Mouse (Mus musculus) thymus, adult 2 months (tissue): ENCODE measurements around the gene Cox11. TPM values are rescaled to one million over a fixed set of nuclear protein-coding genes. Genes with fewer than 3 reads are reported as not detected.

ENCODE experiments used
- DNase-seq: peaks from one replicate; pipeline ENCODE4 v3.0.0; 2021
- H3K27ac ChIP-seq: fragments of 200-500 bp; 2 replicates; pipeline ENCODE4 v1.5.1; 2012; ENCODE audit warnings: low read length, control low read depth; ENCODE audit not compliant: control insufficient read depth, insufficient read depth
- H3K27me3 ChIP-seq: fragments of 200-500 bp; 2 replicates; pipeline ENCODE4 v1.6.1; 2012; ENCODE audit warnings: mild to moderate bottlenecking, low read length, moderate library complexity, mixed read lengths; ENCODE audit not compliant: control insufficient read depth, insufficient read depth
- H3K36me3 ChIP-seq: fragments of 200-500 bp; 2 replicates; pipeline ENCODE4 v1.6.1; 2012; ENCODE audit warnings: mild to moderate bottlenecking, low read length, moderate library complexity; ENCODE audit not compliant: control insufficient read depth, insufficient read depth
- H3K4me1 ChIP-seq: fragments of 200-500 bp; replicated peaks from 2 replicates; pipeline ENCODE4 v1.6.1; 2012; ENCODE audit warnings: low read length; ENCODE audit not compliant: control insufficient read depth, insufficient read depth
- H3K4me3 ChIP-seq: fragments of 200-500 bp; 2 replicates; pipeline ENCODE4 v1.5.1; 2012; ENCODE audit warnings: mild to moderate bottlenecking, low read length, control low read depth, moderate library complexity; ENCODE audit not compliant: control insufficient read depth, insufficient read depth
- CTCF ChIP-seq: fragments of 200-500 bp; IDR thresholded peaks from 2 replicates; pipeline ENCODE4 v1.5.1; 2012; ENCODE audit warnings: mild to moderate bottlenecking, control low read depth, low read length, moderate library complexity, borderline replicate concordance; ENCODE audit not compliant: control insufficient read depth, poor library complexity, insufficient read depth; ENCODE audit errors: extremely low read depth
- POLR2A ChIP-seq: fragments of 200-500 bp; IDR thresholded peaks from 2 replicates; pipeline ENCODE4 v1.6.1; 2012; ENCODE audit warnings: mild to moderate bottlenecking, low read length, control low read depth, moderate library complexity; ENCODE audit not compliant: control insufficient read depth, poor library complexity, insufficient read depth; ENCODE audit errors: extremely low read depth
- WGBS: fragments of 180-500 bp; shearing (Covaris S2); methylation state at CpG from one replicate; pipeline ENCODE4 v1.1.7; 2018; 5-methylcytosine and 5-hydroxymethylcytosine counted together
- polyA plus RNA-seq: library from polyadenylated mRNA; depleted of rRNA; stranded (reverse); fragments of >200 nt; gene quantifications from 2 replicates; pipeline ENCODE4 v1.2.3, GENCODE M21; 2012; rRNA removed

Gene Cox11
- 19.4 and 20.3 TPM in 2 replicates for polyA plus RNA-seq

- peak; percentile 79 for TF ChIP-seq POLR2A
- peak; percentile 90 for TF ChIP-seq CTCF
- WGBS: under 1% methylated on average over 48 of the region's 48 CpGs
- no peaks in the 10 kb centered on the region for H3K27me3 ChIP-seq
These were observed at the start of gene Cox11, which contains the start of gene Stxbp4 for GRCm38 (mm10) chr11:90637440-90638311. Gene Cox11 (plus strand): TSS chr11:90638173. Gene Stxbp4 (minus strand): TSS chr11:90638084.

GRCm38 (mm10) chr11:90590996-90591395 lies 47.0 kb upstream of the Cox11 start:
- Histone ChIP-seq H3K27me3 (no peaks in the 10 kb centered on the region), H3K27ac (no peak overlapping the region), H3K36me3 (no peaks in the 10 kb centered on the region), H3K4me1 (no peaks in the 10 kb centered on the region), H3K4me3 (no peak overlapping the region)
- no peak for TF ChIP-seq POLR2A
- WGBS: 87% methylated on average over 1 of the region's 1 CpGs
- no peak for DNase-seq

More at GRCm38 (mm10) chr11:90637440-90638311, at the start of gene Cox11, which contains the start of gene Stxbp4:
- Histone ChIP-seq H3K4me3 (peak within 1 kb of the TSS; percentile 84), H3K27ac (peak within 1 kb of the TSS; percentile 41; the same call in 1 of the 2 replicates), H3K4me1 (no peaks in the 10 kb centered on the region), H3K36me3 (peaks cover 5% of the 10 kb centered on the region; the same call in 1 of the 2 replicates)
- DNase-seq: peak; percentile 91

- H3K4me1 ChIP-seq: no peaks in the 10 kb centered on the region
- H3K27me3 ChIP-seq: no peaks in the 10 kb centered on the region
- DNase-seq: no peak
- no peaks in the 10 kb centered on the region for H3K36me3 ChIP-seq
- no peak overlapping the region for H3K27ac ChIP-seq
- 95% methylated on average over 1 of the region's 1 CpGs for WGBS
- no peak overlapping the region for H3K4me3 ChIP-seq
- no peak for TF ChIP-seq POLR2A
- TF ChIP-seq CTCF: no peak
These were observed 42.1 kb upstream of the Cox11 start for GRCm38 (mm10) chr11:90595826-90596225.

GRCm38 (mm10) chr11:90603066-90603465 lies 34.9 kb upstream of the Cox11 start:
- WGBS: 98% methylated on average over 2 of the region's 2 CpGs
- Histone ChIP-seq H3K36me3 (peaks cover 4% of the 10 kb centered on the region; the same call in 1 of the 2 replicates), H3K4me3 (no peak overlapping the region), H3K27ac (no peak overlapping the region), H3K4me1 (no peaks in the 10 kb centered on the region), H3K27me3 (no peaks in the 10 kb centered on the region)
- TF ChIP-seq POLR2A (no peak), CTCF (no peak)
- DNase-seq: no peak

- H3K27me3 ChIP-seq: no peaks in the 10 kb centered on the region
- peaks cover under 1% of the 10 kb centered on the region; the same call in 1 of the 2 replicates for H3K36me3 ChIP-seq
- H3K27ac ChIP-seq: no peak overlapping the region
- H3K4me1 ChIP-seq: no peaks in the 10 kb centered on the region
- TF ChIP-seq CTCF: no peak
- TF ChIP-seq POLR2A: no peak
- DNase-seq: no peak
- no peak overlapping the region for H3K4me3 ChIP-seq
These were observed 25.9 kb upstream of the Cox11 start for GRCm38 (mm10) chr11:90612118-90612517.

GRCm38 (mm10) chr11:90614743-90615142 lies 23.2 kb upstream of the Cox11 start:
- TF ChIP-seq POLR2A: no peak
- TF ChIP-seq CTCF: no peak
- H3K36me3 ChIP-seq: no peaks in the 10 kb centered on the region
- no peaks in the 10 kb centered on the region for H3K27me3 ChIP-seq
- no peak overlapping the region for H3K4me3 ChIP-seq
- WGBS: 61% methylated on average over 6 of the region's 6 CpGs
- no peak for DNase-seq
- H3K27ac ChIP-seq: no peak overlapping the region
- H3K4me1 ChIP-seq: no peaks in the 10 kb centered on the region

GRCm38 (mm10) chr11:90616431-90616830 lies 21.5 kb upstream of the Cox11 start:
- Histone ChIP-seq H3K27ac (no peak overlapping the region), H3K27me3 (no peaks in the 10 kb centered on the region), H3K4me1 (no peaks in the 10 kb centered on the region), H3K36me3 (no peaks in the 10 kb centered on the region), H3K4me3 (no peak overlapping the region)
- TF ChIP-seq POLR2A (no peak), CTCF (no peak)
- DNase-seq: no peak
